Mouse (Mus musculus) cortical plate, adult 2 months (tissue): ENCODE data around the gene Cdkl4.

Experiments used
- CTCF ChIP-seq: fragments of 200-500 bp; IDR thresholded peaks from 2 replicates; pipeline ENCODE4 v1.5.1; 2011; ENCODE audit warnings: mild to moderate bottlenecking, control low read depth, low read length; ENCODE audit not compliant: insufficient read depth; ENCODE audit errors: extremely low read depth
- POLR2A ChIP-seq: fragments of 200-500 bp; IDR thresholded peaks from 2 replicates; pipeline ENCODE4 v1.6.1; 2011; ENCODE audit warnings: mild to moderate bottlenecking, low read length, control low read depth; ENCODE audit not compliant: insufficient read depth; ENCODE audit errors: extremely low read depth

GRCm38 (mm10) chr17:80621691-80622090, 44.1 kb upstream of the Cdkl4 start:
- TF ChIP-seq POLR2A (no peak), CTCF (no peak)
